Mouse (Mus musculus): ENCODE measurements around the gene Defb39. TPM values are rescaled to one million over a fixed set of nuclear protein-coding genes. Genes with fewer than 3 reads are reported as not detected.

Defb39 gene
- polyA plus RNA-seq (2012; rRNA removed), result not detected in 2 replicates

DNA sequence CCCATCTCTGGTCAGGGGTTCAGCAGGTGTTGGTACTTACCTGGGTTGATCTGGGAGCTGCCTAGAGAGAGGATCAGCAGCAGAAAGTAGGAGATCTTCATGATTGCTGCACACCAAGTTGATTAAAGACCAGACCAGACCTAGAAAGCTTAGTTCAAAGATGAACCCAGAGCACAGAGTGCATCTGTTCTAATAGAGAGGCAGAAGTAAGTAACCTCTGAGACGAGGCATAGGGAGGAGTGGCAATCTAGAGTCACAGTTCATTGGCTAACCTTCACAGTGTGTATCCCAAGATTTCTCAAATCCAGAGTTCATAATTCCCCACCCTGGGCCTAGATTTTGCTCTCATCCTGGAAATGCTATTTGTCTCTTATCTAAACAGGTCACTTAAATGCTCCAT is at the start of gene Defb39:
Gene Defb39 (minus strand): TSS at position 101 of the 400 bp plus-strand sequence.
- no peak for DNase-seq (ENCODE audit: low spot score)

DNA sequence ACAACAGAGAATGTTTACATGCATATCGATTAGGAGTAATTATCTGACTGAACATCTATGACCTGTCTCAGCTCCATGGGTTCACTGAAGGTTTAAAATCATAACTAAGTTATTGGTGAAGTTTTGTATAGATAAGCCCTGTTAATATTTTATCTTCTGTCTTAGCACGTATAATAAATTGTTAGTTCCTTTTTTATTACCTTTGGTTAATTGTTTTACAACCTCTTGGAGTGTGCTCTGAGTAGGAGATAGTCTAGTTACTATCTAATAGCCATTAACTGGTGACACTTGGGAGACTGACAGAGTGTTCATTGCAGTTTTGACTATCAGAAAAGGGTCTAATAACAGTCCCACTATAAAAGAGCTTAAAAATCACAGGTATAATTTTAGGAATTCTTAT is 1.4 kb upstream of the Defb39 start:
- DNase-seq (ENCODE audit: low spot score), result no peak

DNA sequence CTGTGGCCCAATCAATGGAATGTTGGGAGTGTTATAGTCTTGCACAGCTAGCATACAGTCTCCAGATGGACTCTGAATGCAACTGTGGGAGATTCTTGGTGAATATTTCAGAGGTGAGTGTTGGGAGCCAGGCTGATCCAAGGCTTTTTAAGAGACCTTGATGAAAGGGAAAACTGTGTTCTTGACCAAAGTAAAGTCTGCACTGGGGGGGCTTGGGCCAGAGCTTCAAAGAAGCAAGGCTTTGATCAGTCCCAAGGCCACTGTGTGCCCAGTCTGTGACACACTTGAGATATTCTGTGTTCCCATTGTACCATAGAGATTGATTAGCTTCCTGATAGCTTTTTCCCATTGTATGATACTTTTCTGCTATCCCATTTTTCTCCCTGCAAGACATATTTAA is 1.7 kb downstream of the Defb39 start:
- DNase-seq (ENCODE audit: low spot score), result no peak

DNA sequence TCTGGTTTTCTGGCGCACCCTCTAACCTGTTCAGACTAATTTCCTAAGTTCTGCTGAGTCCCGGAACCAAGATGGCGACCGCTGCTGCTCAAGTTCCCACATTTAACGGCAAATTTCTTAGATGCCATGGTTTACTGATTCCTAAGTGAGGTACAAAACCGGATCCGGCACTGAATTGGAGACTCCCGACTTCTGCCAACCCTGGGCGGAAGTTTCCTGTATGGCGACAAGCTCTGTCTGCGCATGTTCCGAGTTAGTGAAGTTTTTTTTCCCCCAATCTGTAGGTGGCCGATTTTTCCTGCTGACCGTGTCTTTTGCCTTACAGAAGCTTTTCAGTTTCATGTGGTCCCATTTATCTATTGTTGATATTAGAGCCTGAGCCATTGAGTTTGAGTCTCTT is 19.4 kb downstream of the Defb39 start:
- no peak for DNase-seq (ENCODE audit: low spot score)

DNA sequence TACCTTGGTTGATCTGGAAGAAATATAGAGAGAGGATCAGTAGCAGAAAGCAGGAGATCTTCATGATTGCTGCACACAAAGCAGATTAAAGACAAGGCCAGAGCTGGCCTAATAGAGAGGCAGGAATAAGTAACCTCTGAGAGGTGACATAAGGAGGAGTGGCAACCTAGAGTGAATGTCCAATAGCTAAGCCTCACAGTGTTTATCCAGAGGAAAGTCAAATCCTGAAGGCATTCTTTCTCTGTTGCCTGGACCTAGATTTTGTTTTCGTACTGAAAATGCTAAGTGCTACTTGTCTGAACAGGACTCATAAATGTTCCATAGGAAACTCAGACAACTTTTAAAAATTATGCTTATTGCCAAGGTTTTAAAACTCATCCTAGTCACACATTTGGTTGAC is 38.1 kb downstream of the Defb39 start, which contains the start of gene Defb38:
Gene Defb38 (minus strand): TSS at position 101 of the 400 bp plus-strand sequence.
- no peak for DNase-seq (ENCODE audit: low spot score)

Other genes starting within 250 kb of the Defb39 start
- gene Defb40, start 86.6 kb downstream of the Defb39 start, polyA plus RNA-seq (2012; rRNA removed), result not detected in 2 replicates
- not detected in 2 replicates for gene Defb37, start 73.8 kb downstream of the Defb39 start, polyA plus RNA-seq (2012; rRNA removed)
- gene Defb38, start 38.2 kb downstream of the Defb39 start, polyA plus RNA-seq (2012; rRNA removed), result not detected in 2 replicates
- not detected in 2 replicates for gene Defb12, start 50.0 kb upstream of the Defb39 start, polyA plus RNA-seq (2012; rRNA removed)
- gene Defb34, start 58.9 kb upstream of the Defb39 start, polyA plus RNA-seq (2012; rRNA removed), result not detected in 2 replicates
- gene Gm45826, start 76.0 kb upstream of the Defb39 start, polyA plus RNA-seq (2012; rRNA removed), result not detected in 2 replicates
- not detected in 2 replicates for gene Defb14, start 129.5 kb upstream of the Defb39 start, polyA plus RNA-seq (2012; rRNA removed)
- not detected in 2 replicates for gene Defb4, start 133.9 kb upstream of the Defb39 start, polyA plus RNA-seq (2012; rRNA removed)
- gene Defb6, start 160.7 kb upstream of the Defb39 start, polyA plus RNA-seq (2012; rRNA removed), result not detected in 2 replicates
- not detected in 2 replicates for gene Defb46, start 175.1 kb upstream of the Defb39 start, polyA plus RNA-seq (2012; rRNA removed)
- gene Defb5, start 182.8 kb upstream of the Defb39 start, polyA plus RNA-seq (2012; rRNA removed), result not detected in 2 replicates
- gene Defb3, start 228.6 kb upstream of the Defb39 start, polyA plus RNA-seq (2012; rRNA removed), result not detected in 2 replicates

All from urinary bladder, adult 2 months (tissue).